Mouse (Mus musculus) v-Abl transformed pro-B cells (cell line): Measurements from ENCODE around the gene Schip1.

Experiments used
- in situ Hi-C, 2 experiments: fragments of 400-800 bp; cut with MboI; formaldehyde crosslinking; loops; one replicate each; pipeline ENCODE4 v1.15.1; 2025; ENCODE audit not compliant: unreplicated experiment in 2 of 2

Gene Schip1

DNA sequence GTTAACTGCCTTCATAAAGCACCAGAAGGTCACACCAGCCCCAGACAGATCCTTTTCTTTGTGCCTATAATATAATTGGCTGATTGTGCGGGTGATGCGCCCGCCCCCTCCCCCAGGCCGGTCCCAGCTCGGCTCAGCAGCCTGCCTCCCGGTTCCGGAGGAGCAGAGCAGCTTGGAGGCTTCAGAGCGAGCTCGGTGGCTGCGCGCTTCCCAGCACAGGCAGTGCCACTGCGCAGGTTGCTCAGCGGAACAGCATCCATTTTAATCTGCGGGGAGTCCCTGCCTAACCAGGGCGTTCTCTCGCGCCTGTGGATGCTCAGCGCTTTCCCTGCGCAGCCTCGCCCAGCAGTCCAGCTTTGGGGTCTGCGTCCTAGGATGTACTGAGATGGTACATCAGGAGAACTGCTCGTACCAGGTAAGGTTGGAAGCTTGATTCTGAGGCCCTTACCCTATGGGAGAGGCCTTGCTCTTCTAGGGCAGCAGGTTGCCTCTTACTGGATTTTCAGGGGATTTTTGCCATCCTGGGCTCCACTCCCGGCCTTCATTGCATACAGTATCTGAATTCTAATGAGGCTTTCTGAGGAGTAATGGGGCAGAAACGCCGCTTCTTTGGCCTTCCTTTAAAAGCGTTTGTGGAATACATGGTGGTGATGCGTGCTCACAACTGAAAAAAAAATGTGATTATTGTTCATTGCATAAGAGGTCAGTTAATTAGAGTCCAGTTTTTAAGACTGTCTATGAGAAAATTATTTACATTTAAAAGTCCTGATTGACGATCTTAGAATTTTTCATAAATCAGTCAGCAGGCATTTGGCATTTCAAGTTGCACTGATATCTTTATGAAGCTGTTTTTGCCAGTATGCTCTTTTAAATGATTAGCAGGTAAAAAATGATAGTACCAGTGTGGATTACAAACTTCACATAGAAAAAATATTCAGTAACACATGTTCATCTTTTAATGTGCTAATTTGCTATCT is 507.9 kb downstream of the Schip1 start:
- in situ Hi-C loops = loop anchor here in 1 of 2 experiments (25.0 kb wide), 1 partner anchor 1315 kb away; no protein-coding TSS in a partner anchor

DNA sequence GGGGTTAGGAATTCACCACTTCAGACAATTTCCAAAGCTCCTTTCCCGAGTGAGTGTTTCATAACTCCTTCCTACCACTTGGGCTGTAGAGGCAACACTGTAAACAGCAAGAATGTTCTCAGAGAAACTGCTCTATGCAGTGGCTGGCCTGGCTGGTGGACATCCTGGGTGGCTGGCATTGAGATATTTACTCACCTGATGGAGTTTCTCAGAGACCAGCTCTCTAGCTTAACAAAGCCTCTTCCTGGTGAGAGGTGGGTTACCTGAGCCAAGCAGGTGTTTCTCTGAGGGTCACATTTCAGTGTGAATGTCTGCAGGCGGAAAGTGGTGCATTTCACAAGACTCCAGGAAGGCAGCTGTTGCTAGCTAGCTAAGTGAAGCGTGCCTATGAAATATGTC is 508.6 kb downstream of the Schip1 start:
- in situ Hi-C loops = loop anchor here in 1 of 2 experiments (25.0 kb wide), 1 partner anchor 1314 kb away; no protein-coding TSS in a partner anchor

DNA sequence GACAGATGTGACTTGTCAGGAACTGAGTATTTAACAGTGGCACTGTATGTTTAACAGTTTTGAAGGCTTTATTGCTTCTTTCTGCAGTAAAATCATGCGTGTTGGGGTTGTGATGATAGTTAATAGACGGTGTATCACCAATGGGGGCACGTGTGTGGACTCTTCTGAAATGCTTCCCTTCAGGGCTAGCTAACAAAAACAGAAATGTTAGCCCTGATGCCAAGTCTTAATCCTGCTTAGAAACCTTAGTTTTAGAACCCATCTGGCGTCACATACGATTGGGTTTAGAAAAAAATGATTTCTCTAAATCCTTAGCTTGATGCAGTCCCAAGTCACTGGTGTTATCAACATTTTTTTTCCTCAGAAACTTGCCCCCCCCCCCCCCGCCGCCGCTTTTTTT is 509.5 kb downstream of the Schip1 start:
- in situ Hi-C loops = loop anchor here in 1 of 2 experiments (25.0 kb wide), 1 partner anchor 1313 kb away; no protein-coding TSS in a partner anchor

DNA sequence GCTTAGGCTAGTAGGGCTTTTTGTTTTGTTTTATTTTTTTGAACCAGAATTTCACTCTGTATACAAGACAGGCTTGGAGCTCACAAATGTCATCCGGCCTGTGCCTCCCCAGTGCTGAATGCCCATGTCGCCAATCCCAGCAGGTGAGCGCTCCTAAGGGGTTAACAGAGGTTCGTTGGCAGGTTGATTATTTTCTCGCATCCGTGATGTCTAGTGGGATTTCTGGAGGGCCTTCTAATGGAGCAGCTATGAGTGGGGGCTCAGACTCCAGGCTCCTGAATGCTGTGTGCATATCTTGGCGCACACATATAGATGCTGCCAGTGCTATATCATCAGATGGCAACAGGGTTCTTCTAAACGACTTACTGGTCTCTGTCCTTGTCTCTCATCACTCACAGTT is 510.0 kb downstream of the Schip1 start:
- in situ Hi-C loops = loop anchor here in 1 of 2 experiments (25.0 kb wide), 1 partner anchor 1313 kb away; no protein-coding TSS in a partner anchor

DNA sequence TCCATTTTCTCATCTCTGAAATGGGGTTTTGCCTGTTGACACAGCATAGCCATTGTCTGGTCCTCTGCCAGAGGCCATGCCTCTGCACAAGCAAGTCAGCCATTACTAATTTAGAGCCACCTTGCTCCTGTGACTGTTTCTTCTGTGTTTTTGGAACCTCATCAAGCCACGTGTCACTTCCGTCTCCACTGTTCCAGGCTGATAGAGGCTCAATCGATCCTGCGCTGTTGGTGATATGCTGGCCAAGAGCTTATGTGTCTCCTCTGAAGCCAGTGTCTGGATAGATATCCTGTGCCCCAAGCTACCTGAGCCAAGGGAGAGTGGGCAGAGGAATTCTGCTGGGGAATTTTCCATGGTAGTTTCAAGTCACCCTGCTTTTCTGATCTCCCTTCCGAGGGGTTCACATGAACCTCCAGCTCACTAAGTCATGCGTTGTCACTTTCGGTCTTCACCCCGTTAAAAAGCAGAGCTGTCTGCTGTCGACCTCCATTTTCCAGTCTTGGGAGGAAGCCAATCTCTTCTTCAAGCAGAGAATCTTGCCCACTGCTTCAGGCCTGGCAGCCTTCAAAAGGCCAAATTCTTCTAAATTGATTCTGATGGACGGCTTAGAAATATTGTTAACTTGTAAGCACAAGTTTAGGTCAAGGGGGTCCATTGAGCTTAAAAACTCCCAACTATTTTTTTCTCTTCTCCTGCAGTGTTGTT is 511.2 kb downstream of the Schip1 start:
- in situ Hi-C loops = loop anchor here in 1 of 2 experiments (25.0 kb wide), 1 partner anchor 963 kb away; no protein-coding TSS in a partner anchor

DNA sequence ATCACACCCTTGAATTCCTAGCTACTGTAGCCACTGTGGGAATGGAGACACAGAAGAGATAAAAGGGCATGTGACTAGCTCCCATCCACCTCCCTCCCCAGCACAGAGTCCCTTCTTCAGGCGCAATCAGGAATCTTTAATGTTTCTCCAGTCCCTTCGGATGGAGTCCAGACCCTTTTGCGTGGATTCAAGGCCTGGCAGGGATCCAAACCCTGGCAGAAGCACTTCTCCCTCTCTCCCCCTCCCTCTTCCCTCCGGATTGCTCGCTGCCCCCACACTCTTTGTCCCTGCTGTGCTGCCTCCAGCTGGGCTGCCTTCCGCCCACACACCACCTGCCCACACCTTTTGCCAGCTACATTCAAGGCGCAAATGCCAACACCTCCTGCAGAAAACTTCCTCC is 511.8 kb downstream of the Schip1 start:
- in situ Hi-C loops = loop anchor here in 1 of 2 experiments (25.0 kb wide), 1 partner anchor 964 kb away; no protein-coding TSS in a partner anchor

DNA sequence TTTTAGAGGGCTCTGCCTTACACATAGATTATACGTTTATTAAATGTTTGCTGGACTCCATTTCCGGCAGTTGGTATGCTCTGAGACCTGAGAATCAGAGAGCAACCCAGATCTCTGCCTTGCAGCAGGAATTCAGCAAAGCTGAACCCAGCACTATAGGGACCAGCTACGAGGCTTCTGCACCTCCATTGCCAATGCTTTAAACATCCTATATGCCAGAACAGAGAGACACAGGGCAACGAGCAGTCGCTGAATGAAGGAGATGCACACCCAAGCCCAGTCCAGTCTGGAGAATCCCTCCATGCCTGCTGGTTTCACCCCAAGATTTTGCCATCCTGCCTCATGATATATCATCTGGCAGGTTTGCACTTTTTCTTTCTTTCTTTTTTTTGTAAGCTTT is 512.3 kb downstream of the Schip1 start:
- in situ Hi-C loops = loop anchor here in 1 of 2 experiments (25.0 kb wide), 1 partner anchor 965 kb away; no protein-coding TSS in a partner anchor

DNA sequence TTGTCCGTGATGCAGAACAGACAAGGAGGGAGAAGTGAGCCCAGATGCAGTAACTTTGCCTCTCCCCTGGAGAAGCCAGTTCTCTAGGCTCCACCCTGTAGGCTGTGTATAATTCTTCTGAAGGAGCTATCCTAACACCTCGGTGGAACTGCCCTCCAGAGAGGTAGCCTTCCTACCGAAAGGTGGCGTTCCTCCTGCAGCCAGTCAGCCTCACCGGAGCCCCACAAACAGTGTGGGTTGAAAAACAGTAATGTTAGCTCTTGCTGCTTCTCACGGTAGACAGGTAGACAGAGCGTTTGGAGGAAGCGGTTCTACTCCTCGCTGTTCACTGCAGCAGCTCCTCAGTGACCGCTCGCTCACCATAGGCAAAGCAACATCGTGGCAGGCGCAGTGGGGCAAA is 517.0 kb downstream of the Schip1 start:
- in situ Hi-C loops = loop anchor here in 1 of 2 experiments (25.0 kb wide), 1 partner anchor 969 kb away; no protein-coding TSS in a partner anchor

DNA sequence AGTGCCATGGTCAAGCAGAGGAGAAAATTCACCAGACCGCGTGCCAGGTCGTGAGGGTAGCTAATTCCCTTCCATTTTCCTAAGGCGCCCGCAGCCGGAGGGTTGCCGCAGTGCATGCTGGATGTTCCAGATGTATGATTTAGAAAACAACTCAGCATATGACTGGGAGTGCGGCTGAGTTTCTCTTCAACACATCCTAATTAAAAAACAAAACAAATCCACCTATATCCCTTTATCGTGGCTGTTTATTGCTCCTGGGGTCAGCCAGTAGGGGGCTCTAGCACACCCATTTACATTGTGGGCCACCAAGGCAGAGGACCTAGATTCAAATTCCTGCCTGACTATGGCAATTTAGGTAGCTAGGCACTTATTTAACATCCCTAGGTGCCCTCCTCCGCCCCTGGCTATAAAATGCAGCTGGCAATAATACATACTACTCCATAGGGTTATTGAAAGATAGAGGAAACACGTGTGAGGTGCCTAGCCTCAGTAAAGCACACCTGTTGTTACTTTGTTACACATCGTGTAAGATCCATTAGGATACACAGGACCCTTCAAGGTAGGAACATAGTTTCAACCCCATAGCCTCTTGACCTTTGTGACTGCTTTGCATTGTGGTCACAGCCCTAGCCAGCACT is 517.6 kb downstream of the Schip1 start:
- in situ Hi-C loops = loop anchor here in 1 of 2 experiments (25.0 kb wide), 1 partner anchor 970 kb away; no protein-coding TSS in a partner anchor

DNA sequence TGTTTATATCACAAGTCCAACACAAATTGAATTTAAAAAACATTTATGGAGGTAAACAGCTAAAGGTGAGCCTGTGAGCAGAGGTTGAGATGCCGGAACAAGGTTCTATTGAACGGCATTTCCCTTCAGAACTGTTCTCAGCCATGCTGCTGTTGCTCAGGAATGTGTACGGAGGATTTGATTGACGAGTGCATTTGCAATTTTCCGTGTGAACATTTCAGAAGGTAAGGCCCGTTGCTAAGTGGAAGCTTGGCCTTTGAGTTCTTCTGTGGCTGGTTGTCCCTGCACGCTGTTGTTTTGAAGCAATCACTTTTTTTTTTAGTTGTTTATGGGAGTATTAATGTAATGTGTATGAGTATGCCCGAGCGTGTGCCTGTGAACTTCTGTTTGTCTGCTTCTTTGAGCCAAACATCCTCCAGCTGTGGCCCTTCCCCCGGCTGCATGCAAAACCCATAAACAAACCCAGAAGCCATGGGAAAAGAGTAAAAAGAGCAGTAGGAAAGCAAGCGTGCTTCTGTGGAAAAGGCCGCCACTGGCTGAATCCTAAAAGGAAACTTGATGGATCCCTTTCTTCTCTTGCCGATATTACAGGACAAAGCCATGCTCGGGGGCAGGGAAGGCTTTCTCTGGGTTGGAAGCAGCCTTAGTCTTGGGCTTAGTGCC is 518.6 kb downstream of the Schip1 start:
- in situ Hi-C loops = loop anchor here in 1 of 2 experiments (25.0 kb wide), 1 partner anchor 971 kb away; no protein-coding TSS in a partner anchor

DNA sequence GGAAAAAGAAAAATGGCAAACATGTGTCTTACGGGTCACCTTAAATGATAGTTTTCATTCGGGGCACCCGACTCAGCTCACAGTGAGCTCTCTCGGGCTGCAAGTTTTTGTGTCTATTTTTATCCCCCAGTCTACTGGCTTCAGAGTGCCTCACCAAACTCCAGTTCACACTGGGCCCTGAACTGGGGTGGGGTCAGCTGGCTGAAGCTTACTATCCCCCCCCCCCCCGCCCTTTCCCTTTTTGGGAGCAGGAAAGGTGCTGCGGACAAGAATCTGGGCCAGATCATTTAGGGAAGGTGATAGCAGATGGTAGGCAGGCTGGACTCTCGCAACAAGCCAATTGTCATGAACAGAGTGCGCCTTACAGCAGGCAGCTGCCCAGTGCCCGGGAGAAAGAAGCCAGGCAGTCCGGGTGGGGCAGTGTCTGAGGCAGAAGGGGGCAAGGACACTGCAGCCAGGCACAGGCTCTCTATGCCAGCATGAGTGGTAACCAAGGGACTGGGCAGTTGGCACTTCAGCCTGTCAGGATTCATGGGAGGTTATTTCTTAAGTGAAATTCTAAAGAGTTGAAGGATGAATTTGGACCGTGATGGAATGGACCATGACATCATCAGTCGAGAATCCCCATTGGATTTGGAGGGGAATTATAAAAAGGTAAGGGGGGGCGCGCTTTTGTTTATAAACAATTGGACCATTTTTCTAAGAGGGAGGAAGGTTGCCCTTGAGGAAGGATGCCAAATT is 519.3 kb downstream of the Schip1 start:
- in situ Hi-C loops = loop anchor here in 1 of 2 experiments (25.0 kb wide), 1 partner anchor 972 kb away; no protein-coding TSS in a partner anchor

DNA sequence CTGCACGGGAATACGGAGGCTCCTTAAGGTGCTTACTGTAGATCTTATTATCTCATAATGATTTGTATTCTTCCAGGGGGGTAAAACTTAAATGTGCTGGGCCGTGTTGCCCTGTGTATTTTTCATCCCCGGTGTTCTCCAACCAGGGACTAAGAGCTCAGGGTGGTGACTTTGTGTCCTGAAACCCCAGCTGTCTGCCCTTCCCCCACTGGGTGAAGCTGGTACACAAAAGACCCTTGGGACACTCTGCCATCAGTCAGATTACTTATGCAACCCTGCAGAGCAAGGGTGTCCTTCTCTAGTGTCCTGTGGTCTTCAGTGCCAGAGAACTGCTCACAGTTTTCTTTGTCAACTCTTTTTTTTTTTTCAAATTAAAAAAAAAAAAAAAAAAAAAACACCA is 520.6 kb downstream of the Schip1 start:
- in situ Hi-C loops = loop anchor here in 1 of 2 experiments (25.0 kb wide), 1 partner anchor 973 kb away; no protein-coding TSS in a partner anchor

DNA sequence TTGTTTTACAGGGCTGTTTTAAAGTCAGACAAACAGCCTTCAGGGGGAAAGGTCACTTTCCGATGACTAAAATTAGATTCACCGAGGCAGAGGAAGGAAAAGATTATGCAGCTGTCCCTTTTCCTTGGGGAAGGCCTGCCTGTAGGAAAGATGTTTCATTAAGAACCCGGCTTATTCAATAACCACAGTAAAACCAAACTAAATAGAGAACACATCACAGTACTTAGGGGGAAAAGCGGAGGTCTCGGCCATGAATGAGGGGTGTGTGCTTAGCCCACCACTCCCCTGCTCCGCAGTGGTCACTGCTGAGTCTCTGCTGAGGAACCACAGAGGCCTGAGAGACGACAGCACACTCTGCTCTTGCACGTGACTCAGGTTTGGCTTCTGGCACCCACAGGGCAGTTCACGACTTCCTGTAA is 522.1 kb downstream of the Schip1 start:
- in situ Hi-C loops = loop anchor here in 1 of 2 experiments (25.0 kb wide), 1 partner anchor 974 kb away; no protein-coding TSS in a partner anchor

DNA sequence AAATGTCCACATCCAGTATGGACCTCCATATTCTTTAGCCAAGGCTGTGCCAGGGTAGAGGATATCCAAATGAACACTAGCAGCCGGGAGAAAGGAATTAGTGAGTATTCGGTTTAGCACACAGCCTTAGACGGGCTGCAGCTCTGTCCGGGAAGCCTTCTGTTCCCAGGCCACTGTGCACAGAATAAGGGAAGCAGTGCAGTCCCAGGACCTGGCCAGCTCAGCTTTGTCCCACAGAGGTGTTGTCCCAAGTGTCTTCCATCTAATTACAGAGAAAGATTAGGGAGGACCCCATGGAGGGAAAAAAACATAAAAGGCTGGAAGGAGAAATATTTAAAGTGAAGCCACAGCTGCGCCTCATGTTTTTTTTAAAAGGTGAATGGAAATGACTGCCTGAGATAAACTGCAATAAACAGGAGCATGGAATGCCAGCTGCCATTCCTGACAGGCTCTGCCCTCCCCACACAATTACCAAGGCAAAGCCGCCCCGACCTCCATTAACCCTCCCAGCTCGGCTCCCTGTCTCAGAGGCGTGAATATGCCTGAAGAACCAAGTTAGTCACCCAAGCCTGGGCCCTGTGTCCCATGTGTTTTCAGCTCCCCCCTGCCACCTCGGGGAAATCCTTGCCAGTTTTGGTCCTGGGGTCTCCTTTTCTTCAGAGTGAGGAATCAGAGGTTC is 523.1 kb downstream of the Schip1 start:
- in situ Hi-C loops = loop anchor here in 1 of 2 experiments (25.0 kb wide), 1 partner anchor 975 kb away; no protein-coding TSS in a partner anchor

DNA sequence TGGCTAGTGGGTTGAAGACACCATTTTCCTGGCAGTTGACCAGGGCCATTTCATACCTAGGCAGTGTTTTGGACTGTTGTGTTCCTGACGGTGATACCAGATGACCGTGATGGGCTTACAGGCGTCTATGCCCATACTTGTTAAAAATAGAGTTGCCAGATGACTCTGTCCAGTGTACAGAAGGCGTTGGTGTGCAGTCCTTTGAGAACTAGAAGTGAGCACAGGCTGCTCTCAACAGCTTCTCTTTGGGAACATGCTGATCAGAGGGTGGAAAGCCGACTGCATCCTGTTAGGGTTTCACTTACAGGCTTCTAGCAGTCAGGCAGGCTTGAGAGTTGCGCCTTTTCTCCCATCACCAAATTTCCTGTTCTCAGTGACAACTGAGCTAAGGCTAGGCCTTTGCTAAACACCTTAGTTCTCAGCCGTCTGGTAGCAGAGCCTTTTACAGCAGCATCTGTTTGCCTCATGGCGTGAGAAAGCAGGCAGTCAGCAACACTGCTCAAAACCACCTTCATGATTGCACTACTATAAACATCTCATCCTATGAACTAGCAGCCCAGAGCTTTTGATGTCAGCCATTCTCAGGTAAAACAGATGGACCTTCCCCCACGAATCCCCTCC is 524.7 kb downstream of the Schip1 start:
- in situ Hi-C loops = loop anchor here in 1 of 2 experiments (25.0 kb wide), 1 partner anchor 977 kb away; no protein-coding TSS in a partner anchor

DNA sequence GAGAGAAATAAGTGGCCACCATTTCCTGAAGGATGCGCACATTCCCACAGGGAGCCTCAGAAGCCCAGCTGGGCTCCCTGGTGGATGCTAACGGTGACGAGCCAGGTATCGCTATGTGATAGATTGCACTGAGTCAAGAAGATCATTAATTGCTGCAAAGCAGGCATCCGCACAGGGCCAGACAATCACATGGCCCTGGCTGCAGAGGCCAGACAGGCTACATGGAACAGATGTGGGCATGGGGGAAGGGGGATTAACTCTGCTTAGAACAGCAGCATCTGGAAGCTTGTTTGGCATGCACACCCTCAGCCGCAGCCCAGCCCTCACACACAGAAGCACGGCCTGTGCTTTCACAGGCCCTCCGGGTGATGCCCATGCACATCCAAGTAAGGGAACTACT is 525.8 kb downstream of the Schip1 start:
- in situ Hi-C loops = loop anchor here in 1 of 2 experiments (25.0 kb wide), 1 partner anchor 978 kb away; no protein-coding TSS in a partner anchor

DNA sequence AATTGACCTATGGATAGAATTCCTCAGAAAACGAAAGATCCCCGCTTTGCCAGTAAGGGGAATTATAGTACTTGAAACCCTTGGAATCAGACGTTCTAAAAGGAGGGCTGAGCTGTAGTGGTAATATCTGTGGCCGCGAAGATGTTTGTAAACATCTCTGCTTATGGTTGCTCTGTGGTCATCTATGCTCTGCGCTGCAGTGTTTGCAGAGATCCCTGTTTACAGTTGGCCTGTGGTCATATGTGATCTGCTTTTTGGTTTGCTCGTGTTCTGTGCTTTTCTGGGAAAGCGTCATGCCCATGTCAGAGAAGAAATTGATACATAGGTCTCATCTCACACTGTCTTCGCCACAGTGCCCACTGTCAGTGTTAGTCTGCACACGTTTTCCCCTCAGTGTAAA is 528.0 kb downstream of the Schip1 start:
- in situ Hi-C loops = loop anchor here in 1 of 2 experiments (25.0 kb wide), 1 partner anchor 980 kb away; no protein-coding TSS in a partner anchor
